Mouse (Mus musculus) embryonic facial prominence, embryonic 13.5 days (tissue): ENCODE measurements around the gene Hoxc8. TPM values are rescaled to one million over a fixed set of nuclear protein-coding genes. Genes with fewer than 3 reads are reported as not detected.

Experiments used
- ATAC-seq: fragments of 200-750 bp; cut with Nextera tagmentation; 2 replicates; pipeline ENCODE4 v1.8.0; 2017; ENCODE audit warnings: low read depth; ENCODE audit not compliant: insufficient number of reproducible peaks, insufficient read depth, low FRiP score, low TSS enrichment
- H3K27ac ChIP-seq: fragments of 300-500 bp; sonication (generic); 2 replicates; pipeline ENCODE4 v1.5.1; 2015; ENCODE audit warnings: moderate library complexity, mild to moderate bottlenecking, inconsistent platforms
- H3K27me3 ChIP-seq: fragments of 300-500 bp; sonication (generic); 2 replicates; pipeline ENCODE4 v1.6.1; 2015; ENCODE audit warnings: mild to moderate bottlenecking, inconsistent platforms
- H3K36me3 ChIP-seq: fragments of 300-500 bp; sonication (generic); 2 replicates; pipeline ENCODE4 v1.6.1; 2015; ENCODE audit warnings: mild to moderate bottlenecking, inconsistent platforms
- H3K4me1 ChIP-seq: fragments of 300-500 bp; sonication (generic); 2 replicates; pipeline ENCODE4 v1.6.1; 2015; ENCODE audit warnings: inconsistent platforms
- H3K4me2 ChIP-seq: fragments of 300-500 bp; sonication (generic); 2 replicates; pipeline ENCODE4 v1.6.1; 2015; ENCODE audit warnings: moderate library complexity, mild to moderate bottlenecking, inconsistent platforms
- H3K4me3 ChIP-seq: fragments of 300-500 bp; sonication (generic); 2 replicates; pipeline ENCODE4 v1.5.1; 2015; ENCODE audit warnings: mild to moderate bottlenecking, inconsistent platforms
- H3K9ac ChIP-seq: fragments of 300-500 bp; sonication (generic); 2 replicates; pipeline ENCODE4 v1.6.1; 2015; ENCODE audit warnings: mild to moderate bottlenecking, inconsistent platforms
- H3K9me3 ChIP-seq: fragments of 300-500 bp; sonication (generic); 2 replicates; pipeline ENCODE4 v1.6.1; 2016; ENCODE audit warnings: inconsistent platforms
- WGBS: fragments of 180-500 bp; shearing (Covaris S2); methylation state at CpG from one replicate; pipeline ENCODE4 v1.1.7; 2015; ENCODE audit warnings: mixed read lengths; 5-methylcytosine and 5-hydroxymethylcytosine counted together
- polyA plus RNA-seq: library from polyadenylated mRNA; unstranded; fragments of >200 nt; fragmentation: Nextera tagmentation; extraction: Ambion mirVana; gene quantifications from 2 replicates; pipeline ENCODE4 v1.2.1, GENCODE M21; 2015

Gene Hoxc8
- polyA plus RNA-seq, 1 experiment from 2014 or later, result not detected

GRCm38 (mm10) chr15:103032646-103033575 lies 42.5 kb downstream of the Hoxc8 start:
- WGBS, result 1% methylated on average over 26 of the region's 26 CpGs
- no peak for ATAC-seq
- Histone ChIP-seq H3K4me2 (no peak overlapping the region), H3K4me3 (no peak overlapping the region), H3K36me3 (no peaks in the 10 kb centered on the region), H3K9me3 (no peaks in the 10 kb centered on the region), H3K9ac (no peak overlapping the region), H3K4me1 (no peaks in the 10 kb centered on the region), H3K27me3 (peaks cover 99% of the 10 kb centered on the region), H3K27ac (no peak overlapping the region)

DNA sequence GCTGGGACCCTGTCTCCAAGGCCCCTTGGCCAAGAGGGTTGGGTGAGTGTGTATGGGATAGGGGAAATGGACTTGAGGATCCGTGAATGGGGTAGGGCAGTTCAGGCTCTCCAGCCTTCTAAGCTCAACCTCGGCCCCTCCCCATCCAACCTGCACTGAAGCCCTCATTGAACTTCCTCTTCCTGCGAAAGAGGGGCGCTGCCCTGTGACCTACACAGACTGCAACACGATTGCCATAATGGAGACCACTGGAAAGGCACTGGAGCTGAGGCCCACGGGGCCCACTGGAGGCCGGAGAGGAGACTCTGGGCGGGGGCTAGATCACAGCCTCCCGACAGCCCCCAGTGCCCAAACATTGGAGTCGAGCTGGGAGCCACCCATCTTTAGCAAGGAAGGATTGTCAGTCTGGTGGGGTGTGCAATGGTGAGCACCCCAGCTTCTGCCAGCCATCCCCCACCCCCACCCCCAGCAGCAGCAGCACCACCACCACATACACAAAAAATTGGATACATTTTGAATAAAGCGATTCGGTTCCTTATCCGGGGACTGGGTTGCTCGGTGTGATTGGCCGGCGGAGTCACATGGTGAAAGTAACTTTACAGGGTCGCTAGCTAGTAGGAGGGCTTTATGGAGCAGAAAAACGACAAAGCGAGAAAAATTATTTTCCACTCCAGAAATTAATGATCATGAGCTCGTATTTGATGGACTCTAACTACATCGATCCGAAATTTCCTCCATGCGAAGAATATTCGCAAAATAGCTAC lies 43.8 kb downstream of the Hoxc8 start:
- peaks cover 99% of the 10 kb centered on the region for H3K27me3 ChIP-seq
- peak overlapping the region; percentile 19 for H3K4me3 ChIP-seq
- H3K9ac ChIP-seq, result no peak overlapping the region
- ATAC-seq, result no peak
- no peaks in the 10 kb centered on the region for H3K9me3 ChIP-seq
- peak overlapping the region; percentile 37 for H3K4me2 ChIP-seq
- no peak overlapping the region for H3K27ac ChIP-seq
- WGBS, result under 1% methylated on average over 24 of the region's 24 CpGs
- no peaks in the 10 kb centered on the region for H3K36me3 ChIP-seq
- no peaks in the 10 kb centered on the region for H3K4me1 ChIP-seq

DNA sequence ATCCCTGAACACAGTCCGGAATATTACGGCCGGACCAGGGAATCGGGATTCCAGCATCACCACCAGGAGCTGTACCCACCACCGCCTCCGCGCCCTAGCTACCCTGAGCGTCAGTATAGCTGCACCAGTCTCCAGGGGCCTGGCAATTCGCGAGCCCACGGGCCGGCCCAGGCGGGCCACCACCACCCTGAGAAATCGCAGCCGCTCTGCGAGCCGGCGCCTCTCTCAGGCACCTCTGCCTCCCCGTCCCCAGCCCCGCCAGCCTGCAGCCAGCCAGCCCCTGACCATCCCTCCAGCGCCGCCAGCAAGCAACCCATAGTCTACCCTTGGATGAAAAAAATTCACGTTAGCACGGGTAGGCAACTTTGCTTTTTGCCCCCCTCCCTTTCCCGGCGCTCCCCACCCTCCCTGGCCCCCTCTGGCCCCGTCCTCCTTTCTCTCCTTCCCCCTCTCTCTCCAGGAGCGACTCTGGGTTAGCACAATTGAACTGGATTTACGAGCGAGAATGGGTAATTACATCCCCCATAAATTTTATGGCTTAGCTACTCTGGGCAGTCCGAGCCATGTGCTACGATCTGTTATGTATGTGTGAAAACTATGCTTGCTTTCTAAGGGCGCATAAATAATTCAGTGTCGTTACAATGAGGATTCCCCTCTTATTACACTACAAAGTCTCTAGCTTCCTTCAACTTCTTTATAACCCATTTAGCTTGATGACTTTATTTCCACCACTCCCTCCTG lies 44.6 kb downstream of the Hoxc8 start:
- WGBS, result 1% methylated on average over 34 of the region's 34 CpGs
- H3K27ac ChIP-seq, result no peak overlapping the region

DNA sequence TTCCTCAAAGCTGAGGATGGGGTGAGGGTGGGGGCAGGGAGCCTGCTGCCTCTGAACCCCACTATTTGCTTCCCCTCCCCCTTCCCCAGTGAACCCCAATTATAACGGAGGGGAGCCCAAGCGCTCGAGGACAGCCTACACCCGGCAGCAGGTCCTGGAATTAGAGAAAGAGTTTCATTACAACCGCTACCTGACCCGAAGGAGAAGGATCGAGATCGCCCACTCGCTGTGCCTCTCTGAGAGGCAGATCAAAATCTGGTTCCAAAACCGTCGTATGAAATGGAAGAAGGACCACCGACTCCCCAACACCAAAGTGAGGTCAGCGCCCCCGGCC lies 45.1 kb downstream of the Hoxc8 start:
- Histone ChIP-seq H3K4me2 (no peak overlapping the region), H3K9ac (no peak overlapping the region), H3K36me3 (no peaks in the 10 kb centered on the region), H3K4me1 (no peaks in the 10 kb centered on the region), H3K27ac (no peak overlapping the region), H3K9me3 (no peaks in the 10 kb centered on the region), H3K4me3 (no peak overlapping the region), H3K27me3 (peaks cover 99% of the 10 kb centered on the region)
- no peak for ATAC-seq
- WGBS, result 1% methylated on average over 14 of the region's 14 CpGs

More for the DNA sequence above, 44.6 kb downstream of the Hoxc8 start:
- Histone ChIP-seq H3K4me3 (peak overlapping the region; percentile 19), H3K4me2 (peak overlapping the region; percentile 37), H3K36me3 (no peaks in the 10 kb centered on the region), H3K9ac (no peak overlapping the region), H3K9me3 (no peaks in the 10 kb centered on the region), H3K4me1 (no peaks in the 10 kb centered on the region), H3K27me3 (peaks cover 99% of the 10 kb centered on the region)
- 0 out of 2 replicates have a peak, but pooled peaks have one; percentile 43 for ATAC-seq

GRCm38 (mm10) chr15:103037579-103037978 lies 47.2 kb downstream of the Hoxc8 start:
- ATAC-seq, result no peak
- Histone ChIP-seq H3K9me3 (no peaks in the 10 kb centered on the region), H3K36me3 (no peaks in the 10 kb centered on the region), H3K4me3 (no peak overlapping the region), H3K27ac (no peak overlapping the region), H3K27me3 (peaks cover 100% of the 10 kb centered on the region), H3K4me2 (no peak overlapping the region), H3K9ac (no peak overlapping the region), H3K4me1 (0 out of 2 replicates have a peak, but pooled peaks cover 3% of the 10 kb centered on the region)
- WGBS, result 10% methylated on average over 1 of the region's 1 CpGs

- H3K27me3 ChIP-seq, result peaks cover 100% of the 10 kb centered on the region
- H3K4me3 ChIP-seq, result no peak overlapping the region
- no peak overlapping the region for H3K27ac ChIP-seq
- no peak overlapping the region for H3K4me2 ChIP-seq
- no peak for ATAC-seq
- 0 out of 2 replicates have a peak, but pooled peaks cover 3% of the 10 kb centered on the region for H3K4me1 ChIP-seq
- H3K36me3 ChIP-seq, result no peaks in the 10 kb centered on the region
- 9% methylated on average over 10 of the region's 10 CpGs for WGBS
- no peak overlapping the region for H3K9ac ChIP-seq
- no peaks in the 10 kb centered on the region for H3K9me3 ChIP-seq
These were observed 48.5 kb downstream of the Hoxc8 start for GRCm38 (mm10) chr15:103038701-103039480.

DNA sequence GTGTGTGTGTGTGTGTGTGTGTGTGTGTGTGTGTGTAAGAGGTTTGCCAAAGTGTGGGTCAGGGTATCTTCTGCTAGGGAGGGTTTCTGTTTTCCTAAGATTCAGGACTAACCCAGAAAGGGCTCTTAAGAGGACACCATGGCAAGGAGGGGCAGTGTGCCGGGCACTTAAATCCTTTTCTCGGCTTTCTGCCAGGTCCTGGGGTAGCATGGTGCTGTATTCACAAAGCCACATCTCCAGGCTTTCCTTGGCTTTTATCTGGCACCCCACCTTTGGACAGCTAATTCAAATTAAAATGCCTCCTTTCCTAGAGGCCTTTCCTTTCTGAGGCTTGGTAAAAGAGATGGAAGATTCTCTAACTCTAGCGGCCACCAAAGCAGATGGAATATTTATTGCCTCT lies 49.2 kb downstream of the Hoxc8 start:
- Histone ChIP-seq H3K4me3 (no peak overlapping the region), H3K27ac (no peak overlapping the region), H3K9ac (no peak overlapping the region), H3K4me2 (no peak overlapping the region), H3K27me3 (peaks cover 100% of the 10 kb centered on the region), H3K9me3 (no peaks in the 10 kb centered on the region), H3K4me1 (0 out of 2 replicates have a peak, but pooled peaks cover 3% of the 10 kb centered on the region), H3K36me3 (no peaks in the 10 kb centered on the region)
- WGBS, result 5% methylated on average over 3 of the region's 3 CpGs
- ATAC-seq, result no peak

DNA sequence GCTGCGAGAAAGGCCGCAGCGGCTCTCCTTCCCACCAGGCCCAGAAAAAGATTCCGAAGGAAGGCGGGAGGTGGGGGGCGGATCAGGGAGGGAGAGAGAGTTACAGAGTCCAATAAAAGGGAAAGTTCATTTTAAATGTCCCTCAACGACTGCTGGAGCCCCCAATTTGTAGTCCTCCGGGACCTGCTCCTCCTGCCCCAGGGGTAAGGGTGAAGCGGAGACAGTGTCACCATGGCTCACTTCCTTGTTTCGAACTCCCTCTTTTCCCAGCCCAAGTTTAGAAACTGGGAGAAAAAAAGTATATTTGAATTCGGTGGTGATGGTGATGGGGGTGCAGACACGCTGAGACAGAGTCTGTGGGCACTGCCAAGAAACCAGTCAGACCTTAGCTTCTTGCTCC lies 50.2 kb downstream of the Hoxc8 start:
- Histone ChIP-seq H3K27ac (no peak overlapping the region), H3K4me1 (0 out of 2 replicates have a peak, but pooled peaks cover 3% of the 10 kb centered on the region), H3K36me3 (no peaks in the 10 kb centered on the region), H3K27me3 (peaks cover 100% of the 10 kb centered on the region), H3K9me3 (no peaks in the 10 kb centered on the region), H3K4me2 (no peak overlapping the region), H3K4me3 (no peak overlapping the region), H3K9ac (no peak overlapping the region)
- WGBS, result 6% methylated on average over 12 of the region's 12 CpGs
- no peak for ATAC-seq

DNA sequence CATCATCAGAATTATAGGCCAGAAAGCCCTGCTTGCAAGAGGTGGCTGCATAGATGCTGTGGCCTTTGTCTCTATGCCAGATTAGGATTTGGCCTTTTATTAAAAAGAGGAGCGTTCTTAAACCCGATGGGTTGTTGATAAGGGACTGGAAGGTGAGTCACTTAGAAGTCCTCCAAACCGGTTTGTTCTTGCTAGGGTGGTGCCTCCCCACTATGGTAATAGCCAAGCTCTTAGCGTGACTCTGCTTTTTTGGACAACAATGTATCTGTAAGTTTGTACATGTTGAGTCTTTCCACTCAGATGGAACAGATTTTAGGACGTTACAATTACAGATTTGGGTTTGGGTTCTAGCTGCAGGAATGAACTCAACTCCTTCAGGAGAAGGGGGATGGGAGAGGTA lies 51.2 kb downstream of the Hoxc8 start:
- Histone ChIP-seq H3K27me3 (peaks cover 100% of the 10 kb centered on the region), H3K4me3 (no peak overlapping the region), H3K9ac (no peak overlapping the region), H3K36me3 (no peaks in the 10 kb centered on the region), H3K9me3 (no peaks in the 10 kb centered on the region), H3K4me1 (0 out of 2 replicates have a peak, but pooled peaks cover 3% of the 10 kb centered on the region), H3K27ac (no peak overlapping the region), H3K4me2 (no peak overlapping the region)
- WGBS, result 13% methylated on average over 5 of the region's 5 CpGs
- no peak for ATAC-seq

DNA sequence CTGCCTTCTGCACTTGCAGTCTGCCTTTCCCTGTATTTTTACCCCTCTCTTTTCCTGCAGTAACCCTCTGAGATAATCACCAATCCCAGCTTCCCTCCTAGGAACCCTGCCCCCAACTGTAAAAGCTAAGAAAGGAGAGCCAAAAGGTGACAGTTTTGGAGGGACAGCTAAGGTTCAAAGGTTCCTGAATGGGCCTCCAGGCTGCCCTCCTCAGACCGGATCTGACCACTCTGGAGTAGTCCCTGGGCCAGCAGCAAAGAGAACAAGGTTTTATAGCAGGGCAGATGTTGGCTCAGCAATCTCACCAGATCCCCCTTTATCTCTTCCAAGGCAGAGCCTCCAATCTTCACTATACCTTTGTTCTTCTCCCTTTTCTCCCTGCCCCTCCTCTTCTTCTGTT lies 51.8 kb downstream of the Hoxc8 start:
- H3K9ac ChIP-seq, result no peak overlapping the region
- no peak for ATAC-seq
- 0 out of 2 replicates have a peak, but pooled peaks cover 3% of the 10 kb centered on the region for H3K4me1 ChIP-seq
- H3K4me3 ChIP-seq, result no peak overlapping the region
- 3% methylated on average over 1 of the region's 1 CpGs for WGBS
- no peaks in the 10 kb centered on the region for H3K9me3 ChIP-seq
- H3K27me3 ChIP-seq, result peaks cover 99% of the 10 kb centered on the region
- H3K4me2 ChIP-seq, result no peak overlapping the region
- H3K27ac ChIP-seq, result no peak overlapping the region
- H3K36me3 ChIP-seq, result no peaks in the 10 kb centered on the region
